Mouse (Mus musculus): ENCODE measurements around the gene Ldlr. TPM values are rescaled to one million over a fixed set of nuclear protein-coding genes. Genes with fewer than 3 reads are reported as not detected.

Ldlr gene
- polyA plus RNA-seq, 1 experiment from 2014 or later: 15.9 TPM

GRCm38 (mm10) chr9:21799010-21799350, 75.7 kb downstream of the Ldlr start:
- no peaks in the 10 kb centered on the region for H3K27me3 ChIP-seq
- H3K4me3 ChIP-seq: peak overlapping the region; percentile 58
- 55% methylated on average over 3 of the region's 3 CpGs for WGBS
- H3K36me3 ChIP-seq: no peaks in the 10 kb centered on the region
- H3K4me2 ChIP-seq (replicated peaks): peak overlapping the region; percentile 85; the same call in 1 of the 2 replicates
- H3K9me3 ChIP-seq: no peaks in the 10 kb centered on the region
- peaks cover 16% of the 10 kb centered on the region for H3K4me1 ChIP-seq
- no peak overlapping the region for H3K27ac ChIP-seq (replicated peaks)
- ATAC-seq (replicated peaks): no peak
- H3K9ac ChIP-seq (replicated peaks): no peak overlapping the region

Other genes with a start within 250 kb of the Ldlr start
- gene Tmed1, start 213.2 kb upstream of the Ldlr start, polyA plus RNA-seq (2015; fragmentation: Nextera tagmentation; extraction: Ambion mirVana): 56.4 and 57.7 TPM in 2 replicates
- gene AB124611, start 197.3 kb upstream of the Ldlr start, polyA plus RNA-seq (2015; fragmentation: Nextera tagmentation; extraction: Ambion mirVana): 3.0 and 3.8 TPM in 2 replicates
- 37.3 and 46.0 TPM in 2 replicates for gene Carm1, start 176.6 kb upstream of the Ldlr start, polyA plus RNA-seq (2015; fragmentation: Nextera tagmentation; extraction: Ambion mirVana)
- 58.8 and 61.2 TPM in 2 replicates for gene Timm29, start 130.8 kb upstream of the Ldlr start, polyA plus RNA-seq (2015; fragmentation: Nextera tagmentation; extraction: Ambion mirVana)
- gene Yipf2, start 130.7 kb upstream of the Ldlr start, polyA plus RNA-seq (2015; fragmentation: Nextera tagmentation; extraction: Ambion mirVana): 23.1 and 23.7 TPM in 2 replicates
- gene Smarca4, start 107.3 kb upstream of the Ldlr start, polyA plus RNA-seq (2015; fragmentation: Nextera tagmentation; extraction: Ambion mirVana): 159 and 169 TPM in 2 replicates
- gene Spc24, start 36.8 kb downstream of the Ldlr start, polyA plus RNA-seq (2015; fragmentation: Nextera tagmentation; extraction: Ambion mirVana): 41.7 and 55.9 TPM in 2 replicates
- gene Kank2, start 75.3 kb downstream of the Ldlr start, polyA plus RNA-seq (2015; fragmentation: Nextera tagmentation; extraction: Ambion mirVana): 2.9 and 3.7 TPM in 2 replicates
- 0.27 and 0.51 TPM in 2 replicates for gene Angptl8, start 112.0 kb downstream of the Ldlr start, polyA plus RNA-seq (2015; fragmentation: Nextera tagmentation; extraction: Ambion mirVana)
- gene Dock6, start 129.2 kb downstream of the Ldlr start, polyA plus RNA-seq (2015; fragmentation: Nextera tagmentation; extraction: Ambion mirVana): 10.4 and 12.3 TPM in 2 replicates
- gene Rab3d, start 194.7 kb downstream of the Ldlr start, polyA plus RNA-seq (2015; fragmentation: Nextera tagmentation; extraction: Ambion mirVana): 33.3 and 33.8 TPM in 2 replicates
- 7.5 and 8.8 TPM in 2 replicates for gene Ccdc159, start 204.0 kb downstream of the Ldlr start, polyA plus RNA-seq (2015; fragmentation: Nextera tagmentation; extraction: Ambion mirVana)
- gene Tmem205, start 204.1 kb downstream of the Ldlr start, polyA plus RNA-seq (2015; fragmentation: Nextera tagmentation; extraction: Ambion mirVana): 53.5 and 53.7 TPM in 2 replicates
- 71.9 and 73.0 TPM in 2 replicates for gene Plppr2, start 213.6 kb downstream of the Ldlr start, polyA plus RNA-seq (2015; fragmentation: Nextera tagmentation; extraction: Ambion mirVana)
- 9.3 and 12.1 TPM in 2 replicates for gene Swsap1, start 232.3 kb downstream of the Ldlr start, polyA plus RNA-seq (2015; fragmentation: Nextera tagmentation; extraction: Ambion mirVana)
- 1.7 and 1.8 TPM in 2 replicates for gene Epor, start 240.0 kb downstream of the Ldlr start, polyA plus RNA-seq (2015; fragmentation: Nextera tagmentation; extraction: Ambion mirVana)

Measured in forebrain, embryonic 15.5 days (tissue).